Mouse (Mus musculus): ENCODE data around the gene Serpina10. TPM values are rescaled to one million over a fixed set of nuclear protein-coding genes. Genes with fewer than 3 reads are reported as not detected.

Gene Serpina10
- total and polyA plus RNA-seq, 3 experiments, result not detected

- in situ Hi-C loops (cut with MboI; ENCODE audit: low pct_ligation_motif_present, low pct_unique_long_range_greater_than_20kb, low sequenced_read_pairs) (no loop called here), dilution Hi-C loops (cut with MboI; ENCODE audit: extremely low pct_ligation_motif_present, extremely low pct_unique_long_range_greater_than_20kb, low sequenced_read_pairs) (no loop called here)
- Histone ChIP-seq H3K36me3 (replicated peaks in 1 of 2; ENCODE audit: control insufficient read depth in 1 of 2, insufficient read depth in 1 of 2, low read length in 1 of 2) (no peaks in the 10 kb centered on the region), H3K9me3 (replicated peaks; ENCODE audit: low read length) (no peaks in the 10 kb centered on the region), H3K4me1 (ENCODE audit: control insufficient read depth in 1 of 2, insufficient read depth in 2 of 2) (no peaks in the 10 kb centered on the region), H3K27ac (ENCODE audit: insufficient read depth, low read depth) (no peak overlapping the region), H3K9ac (ENCODE audit: insufficient read depth, low read depth) (no peak overlapping the region), H3K4me3 (replicated peaks in 1 of 3; ENCODE audit: low read depth in 2 of 3, low read length in 2 of 3, poor library complexity in 1 of 3) (no peak overlapping the region), H3K27me3 (replicated peaks) (peaks cover 93% of the 10 kb centered on the region), H3K4me2 (ENCODE audit: insufficient read depth, low read depth, poor library complexity, severe bottlenecking) (no peak overlapping the region), H3K79me2 (replicated peaks; ENCODE audit: control insufficient read depth, extremely low read depth, insufficient read depth, poor library complexity, severe bottlenecking) (no peaks in the 10 kb centered on the region)
- TF ChIP-seq E2F4 (IDR thresholded peaks at IDR 0.05; ENCODE audit: insufficient replicate concordance, low read depth, low read length) (no peak), ELF1 (IDR thresholded peaks at IDR 0.05; ENCODE audit: low read depth, low read length) (no peak), MAFK (IDR thresholded peaks at IDR 0.05; ENCODE audit: insufficient replicate concordance, low read length) (no peak), USF2 (conservative IDR thresholded peaks at IDR 0.05; ENCODE audit: low read depth, low read length) (no peak), POLR2A (IDR thresholded peaks at IDR 0.05; ENCODE audit: low read depth, low read length) (no peak)
- no peak for DNase-seq (ENCODE audit: extremely low read depth)
Observed at GRCm38 (mm10) chr12:103671483-103671882, 40.2 kb upstream of the Serpina10 start.

- TF ChIP-seq USF1 (IDR thresholded peaks at IDR 0.05; ENCODE audit: low read depth, low read length), result no peak
- DNase-seq (ENCODE audit: extremely low read depth), result no peak
- in situ Hi-C loops (cut with MboI; ENCODE audit: low pct_ligation_motif_present, low pct_unique_long_range_greater_than_20kb, low sequenced_read_pairs), result no loop called here
- H3K27ac ChIP-seq (ENCODE audit: insufficient read depth, low read depth), result no peak overlapping the region
- H3K9ac ChIP-seq (ENCODE audit: insufficient read depth, low read depth), result no peak overlapping the region
- dilution Hi-C loops (cut with MboI; ENCODE audit: extremely low pct_ligation_motif_present, extremely low pct_unique_long_range_greater_than_20kb, low sequenced_read_pairs), result no loop called here
- H3K4me3 ChIP-seq (replicated peaks in 1 of 3; ENCODE audit: low read depth in 2 of 3, low read length in 2 of 3, poor library complexity in 1 of 3), result no peak overlapping the region
- peaks cover 91% of the 10 kb centered on the region for H3K27me3 ChIP-seq (replicated peaks)
- no peak overlapping the region for H3K4me2 ChIP-seq (ENCODE audit: insufficient read depth, low read depth, poor library complexity, severe bottlenecking)
- no peaks in the 10 kb centered on the region for H3K4me1 ChIP-seq (ENCODE audit: control insufficient read depth in 1 of 2, insufficient read depth in 2 of 2)
- no peaks in the 10 kb centered on the region for H3K36me3 ChIP-seq (replicated peaks in 1 of 2; ENCODE audit: control insufficient read depth in 1 of 2, insufficient read depth in 1 of 2, low read length in 1 of 2)
- H3K79me2 ChIP-seq (replicated peaks; ENCODE audit: control insufficient read depth, extremely low read depth, insufficient read depth, poor library complexity, severe bottlenecking), result no peaks in the 10 kb centered on the region
- peaks cover 4% of the 10 kb centered on the region for H3K9me3 ChIP-seq (replicated peaks; ENCODE audit: low read length)
Observed at GRCm38 (mm10) chr12:103670964-103671363, 39.7 kb upstream of the Serpina10 start.

DNA sequence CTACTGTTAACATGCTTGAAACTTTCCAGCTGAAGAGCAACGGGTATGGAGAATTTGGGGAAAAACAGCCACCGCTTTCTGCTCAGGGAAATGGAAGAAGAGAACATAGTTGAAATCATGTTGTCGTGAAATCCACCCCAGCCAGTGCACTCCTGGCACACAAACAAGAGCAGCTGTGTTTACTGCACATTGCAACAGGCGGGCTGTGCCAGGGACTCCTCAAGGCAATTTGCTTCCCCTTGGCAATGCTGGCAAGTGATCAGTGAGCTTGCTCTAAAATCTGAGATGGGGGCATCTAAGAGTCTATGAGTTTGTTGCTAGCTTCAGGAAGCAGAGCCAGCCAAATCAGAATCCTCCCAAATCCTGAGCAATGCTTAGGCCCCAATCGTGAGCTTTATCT is 39.1 kb upstream of the Serpina10 start:
- Histone ChIP-seq H3K4me2 (ENCODE audit: insufficient read depth, low read depth, poor library complexity, severe bottlenecking) (no peak overlapping the region), H3K27me3 (replicated peaks) (peaks cover 91% of the 10 kb centered on the region), H3K9me3 (replicated peaks; ENCODE audit: low read length) (peaks cover 7% of the 10 kb centered on the region), H3K4me3 (replicated peaks in 1 of 3; ENCODE audit: low read depth in 2 of 3, low read length in 2 of 3, poor library complexity in 1 of 3) (no peak overlapping the region), H3K36me3 (replicated peaks in 1 of 2; ENCODE audit: control insufficient read depth in 1 of 2, insufficient read depth in 1 of 2, low read length in 1 of 2) (no peaks in the 10 kb centered on the region), H3K27ac (ENCODE audit: insufficient read depth, low read depth) (no peak overlapping the region), H3K9ac (ENCODE audit: insufficient read depth, low read depth) (no peak overlapping the region), H3K79me2 (replicated peaks; ENCODE audit: control insufficient read depth, extremely low read depth, insufficient read depth, poor library complexity, severe bottlenecking) (no peaks in the 10 kb centered on the region), H3K4me1 (ENCODE audit: control insufficient read depth in 1 of 2, insufficient read depth in 2 of 2) (no peaks in the 10 kb centered on the region)
- DNase-seq (ENCODE audit: extremely low read depth), result no peak
- dilution Hi-C loops (cut with MboI; ENCODE audit: extremely low pct_ligation_motif_present, extremely low pct_unique_long_range_greater_than_20kb, low sequenced_read_pairs), result no loop called here
- in situ Hi-C loops (cut with MboI; ENCODE audit: low pct_ligation_motif_present, low pct_unique_long_range_greater_than_20kb, low sequenced_read_pairs), result no loop called here
- TF ChIP-seq SMC3 (IDR thresholded peaks at IDR 0.05; ENCODE audit: low read depth, low read length) (no peak), JUN (IDR thresholded peaks at IDR 0.05; ENCODE audit: insufficient read depth, low read depth, low read length) (no peak)

Data from CH12.LX (cell line).